Mouse (Mus musculus): ENCODE results near the gene Cmss1. TPM values are rescaled to one million over a fixed set of nuclear protein-coding genes. Genes with fewer than 3 reads are reported as not detected.

Cmss1 gene
- polyA plus RNA-seq, 1 experiment from 2014 or later, result 38.3 TPM

DNA sequence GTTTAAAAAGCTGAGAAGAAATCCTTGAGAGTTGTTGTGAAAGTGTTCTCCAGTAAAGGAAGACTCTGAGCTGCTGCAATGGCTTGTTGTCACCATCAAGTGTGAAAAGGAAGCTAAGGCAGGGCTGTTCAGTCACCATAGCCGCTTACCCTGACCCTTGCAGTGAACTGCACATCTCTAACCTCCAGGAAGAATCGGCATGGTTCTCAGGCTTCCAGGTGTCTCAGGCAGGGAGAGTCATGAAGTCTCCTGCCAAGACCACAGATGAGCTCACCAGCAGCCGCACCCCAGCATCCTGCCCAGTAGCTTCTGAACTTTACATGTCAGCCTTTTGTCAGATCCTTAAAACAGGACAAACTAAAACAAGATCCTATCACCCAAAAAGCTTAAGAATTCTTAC lies 40.4 kb downstream of the Cmss1 start:
- ATAC-seq (ENCODE audit: low read depth), result no peak
- H3K4me3 ChIP-seq (ENCODE audit: low read depth, low read length), result no peak overlapping the region
- no peaks in the 10 kb centered on the region for H3K4me1 ChIP-seq (ENCODE audit: control insufficient read depth, insufficient read depth, low read length)
- H3K27ac ChIP-seq (ENCODE audit: low read depth, low read length), result no peak overlapping the region
- H3K9ac ChIP-seq (replicated peaks; ENCODE audit: low read depth, low read length), result no peak overlapping the region
- no peaks in the 10 kb centered on the region for H3K36me3 ChIP-seq (ENCODE audit: control insufficient read depth, insufficient read depth, low read length)
- no peaks in the 10 kb centered on the region for H3K9me3 ChIP-seq (ENCODE audit: control insufficient read depth, low read length)
- WGBS, result 84% methylated on average over 3 of the region's 3 CpGs
- no peak overlapping the region for H3K4me2 ChIP-seq (ENCODE audit: low read depth, low read length)
- no peaks in the 10 kb centered on the region for H3K27me3 ChIP-seq (ENCODE audit: control insufficient read depth, insufficient read depth, low read length)

DNA sequence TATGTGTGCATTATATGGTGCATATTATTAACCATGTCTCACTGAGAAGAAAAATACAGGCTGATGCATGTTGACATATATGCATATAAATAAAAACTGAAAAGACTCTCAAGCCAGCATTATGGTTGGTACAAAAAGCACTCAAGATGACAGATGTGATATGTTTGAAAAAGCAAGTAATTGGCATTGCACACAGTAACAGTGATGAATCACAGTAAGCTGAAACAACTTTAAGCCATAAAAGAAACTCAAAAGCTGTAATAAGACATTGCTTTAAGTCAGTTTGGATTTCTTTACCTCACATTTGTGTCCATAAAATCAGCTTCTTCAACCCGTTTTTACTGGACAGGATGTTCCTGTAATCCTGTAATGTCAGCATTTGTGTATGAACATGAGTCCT lies 41.9 kb downstream of the Cmss1 start:
- ATAC-seq (ENCODE audit: low read depth), result no peak
- Histone ChIP-seq H3K4me1 (ENCODE audit: control insufficient read depth, insufficient read depth, low read length) (no peaks in the 10 kb centered on the region), H3K36me3 (ENCODE audit: control insufficient read depth, insufficient read depth, low read length) (no peaks in the 10 kb centered on the region), H3K27me3 (ENCODE audit: control insufficient read depth, insufficient read depth, low read length) (no peaks in the 10 kb centered on the region), H3K4me3 (ENCODE audit: low read depth, low read length) (no peak overlapping the region), H3K9ac (replicated peaks; ENCODE audit: low read depth, low read length) (no peak overlapping the region), H3K9me3 (ENCODE audit: control insufficient read depth, low read length) (no peaks in the 10 kb centered on the region), H3K4me2 (ENCODE audit: low read depth, low read length) (no peak overlapping the region), H3K27ac (ENCODE audit: low read depth, low read length) (no peak overlapping the region)
- WGBS, result 73% methylated on average over 1 of the region's 1 CpGs

DNA sequence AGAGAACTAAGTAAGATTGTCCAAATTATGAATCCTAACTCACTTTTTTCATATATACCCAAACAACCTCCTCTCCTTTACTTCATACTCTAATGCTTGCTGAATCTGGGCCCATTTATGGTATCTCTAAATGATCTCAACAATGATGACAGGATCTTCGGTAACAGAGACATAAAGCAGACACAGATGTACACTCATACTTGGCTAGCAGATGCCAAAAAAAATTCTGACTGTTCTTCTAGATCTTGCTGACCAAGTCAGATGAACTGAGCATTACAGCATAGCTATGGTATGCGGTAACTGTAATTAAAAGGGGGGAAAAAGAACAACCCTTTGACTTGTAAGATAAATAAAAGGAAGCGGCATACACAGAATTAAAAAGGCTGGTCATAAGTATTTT lies 43.2 kb downstream of the Cmss1 start:
- Histone ChIP-seq H3K4me3 (ENCODE audit: low read depth, low read length) (no peak overlapping the region), H3K4me2 (ENCODE audit: low read depth, low read length) (no peak overlapping the region), H3K27ac (ENCODE audit: low read depth, low read length) (no peak overlapping the region), H3K4me1 (ENCODE audit: control insufficient read depth, insufficient read depth, low read length) (no peaks in the 10 kb centered on the region), H3K36me3 (ENCODE audit: control insufficient read depth, insufficient read depth, low read length) (no peaks in the 10 kb centered on the region), H3K9me3 (ENCODE audit: control insufficient read depth, low read length) (no peaks in the 10 kb centered on the region), H3K9ac (replicated peaks; ENCODE audit: low read depth, low read length) (no peak overlapping the region), H3K27me3 (ENCODE audit: control insufficient read depth, insufficient read depth, low read length) (no peaks in the 10 kb centered on the region)
- 86% methylated on average over 3 of the region's 3 CpGs for WGBS
- no peak for ATAC-seq (ENCODE audit: low read depth)

DNA sequence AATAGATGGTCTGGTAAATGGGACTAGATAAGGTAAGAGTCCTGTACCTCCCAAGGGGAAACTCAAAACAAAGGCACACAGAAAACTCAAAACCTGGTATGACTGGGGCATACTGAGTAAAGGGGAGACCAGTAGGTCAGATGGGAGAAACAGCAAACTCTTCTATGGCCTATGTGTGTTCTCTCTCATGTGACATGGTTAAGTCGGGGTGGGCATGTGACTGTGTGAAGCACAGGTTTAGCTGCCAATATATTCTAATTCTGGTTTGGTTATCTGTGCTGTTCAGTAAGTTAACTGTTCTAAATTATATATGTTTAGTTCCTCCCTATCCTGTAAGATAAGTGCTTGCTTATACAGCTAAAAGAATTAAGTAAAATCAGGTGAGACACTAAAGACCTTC lies 46.5 kb downstream of the Cmss1 start:
- Histone ChIP-seq H3K4me2 (ENCODE audit: low read depth, low read length) (no peak overlapping the region), H3K27me3 (ENCODE audit: control insufficient read depth, insufficient read depth, low read length) (no peaks in the 10 kb centered on the region), H3K4me1 (ENCODE audit: control insufficient read depth, insufficient read depth, low read length) (no peaks in the 10 kb centered on the region), H3K27ac (ENCODE audit: low read depth, low read length) (no peak overlapping the region), H3K9me3 (ENCODE audit: control insufficient read depth, low read length) (no peaks in the 10 kb centered on the region), H3K9ac (replicated peaks; ENCODE audit: low read depth, low read length) (no peak overlapping the region), H3K4me3 (ENCODE audit: low read depth, low read length) (no peak overlapping the region), H3K36me3 (ENCODE audit: control insufficient read depth, insufficient read depth, low read length) (no peaks in the 10 kb centered on the region)
- WGBS, result 88% methylated on average over 1 of the region's 1 CpGs
- ATAC-seq (ENCODE audit: low read depth), result no peak

DNA sequence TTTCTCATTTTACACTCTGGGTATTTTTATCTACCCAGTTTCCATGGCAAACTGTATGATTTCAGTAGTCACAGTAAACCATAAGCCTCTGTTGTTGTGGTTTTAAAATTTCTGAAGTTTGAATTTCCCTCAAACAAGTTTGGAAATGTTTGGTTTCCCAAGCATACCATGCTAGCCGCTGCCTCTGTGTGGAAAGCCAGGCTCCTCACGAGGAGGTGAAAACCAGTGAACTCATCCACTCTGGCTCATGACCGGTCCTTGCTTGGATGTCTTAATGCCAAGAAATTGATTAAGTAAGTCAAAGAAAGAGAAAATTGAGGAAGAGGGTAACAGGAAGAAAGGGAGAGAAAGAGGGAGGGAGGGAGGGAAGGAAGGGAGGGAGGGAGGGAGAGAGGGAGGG lies 48.4 kb downstream of the Cmss1 start:
- Histone ChIP-seq H3K27me3 (ENCODE audit: control insufficient read depth, insufficient read depth, low read length) (no peaks in the 10 kb centered on the region), H3K9ac (replicated peaks; ENCODE audit: low read depth, low read length) (no peak overlapping the region), H3K4me2 (ENCODE audit: low read depth, low read length) (no peak overlapping the region), H3K9me3 (ENCODE audit: control insufficient read depth, low read length) (no peaks in the 10 kb centered on the region), H3K4me3 (ENCODE audit: low read depth, low read length) (no peak overlapping the region), H3K36me3 (ENCODE audit: control insufficient read depth, insufficient read depth, low read length) (no peaks in the 10 kb centered on the region), H3K4me1 (ENCODE audit: control insufficient read depth, insufficient read depth, low read length) (no peaks in the 10 kb centered on the region), H3K27ac (ENCODE audit: low read depth, low read length) (no peak overlapping the region)
- WGBS, result 95% methylated on average over 3 of the region's 3 CpGs
- ATAC-seq (ENCODE audit: low read depth), result no peak

DNA sequence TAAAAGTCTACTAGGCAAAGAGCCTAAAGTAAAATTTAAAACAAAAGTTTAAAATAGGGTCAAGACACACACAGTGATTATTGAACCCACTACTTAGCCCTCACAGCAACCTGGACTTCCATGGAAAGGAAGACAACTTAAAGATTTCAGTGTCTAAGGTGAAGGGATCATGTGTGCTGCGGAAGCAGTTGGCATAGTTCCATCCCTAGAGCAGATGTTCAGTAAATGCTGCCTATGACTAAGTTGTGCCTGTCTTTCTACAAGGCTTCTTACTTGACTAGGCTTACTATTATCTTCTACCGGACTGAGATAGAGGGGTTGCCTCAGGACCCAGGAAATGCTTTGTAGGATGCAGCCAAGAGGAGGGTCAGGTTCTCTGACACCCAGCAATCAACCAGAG lies 50.4 kb downstream of the Cmss1 start:
- H3K4me1 ChIP-seq (ENCODE audit: control insufficient read depth, insufficient read depth, low read length), result no peaks in the 10 kb centered on the region
- H3K9me3 ChIP-seq (ENCODE audit: control insufficient read depth, low read length), result no peaks in the 10 kb centered on the region
- no peaks in the 10 kb centered on the region for H3K27me3 ChIP-seq (ENCODE audit: control insufficient read depth, insufficient read depth, low read length)
- no peak overlapping the region for H3K27ac ChIP-seq (ENCODE audit: low read depth, low read length)
- no peak for ATAC-seq (ENCODE audit: low read depth)
- 87% methylated on average over 2 of the region's 2 CpGs for WGBS
- H3K4me2 ChIP-seq (ENCODE audit: low read depth, low read length), result no peak overlapping the region
- no peak overlapping the region for H3K9ac ChIP-seq (replicated peaks; ENCODE audit: low read depth, low read length)
- no peaks in the 10 kb centered on the region for H3K36me3 ChIP-seq (ENCODE audit: control insufficient read depth, insufficient read depth, low read length)
- no peak overlapping the region for H3K4me3 ChIP-seq (ENCODE audit: low read depth, low read length)

DNA sequence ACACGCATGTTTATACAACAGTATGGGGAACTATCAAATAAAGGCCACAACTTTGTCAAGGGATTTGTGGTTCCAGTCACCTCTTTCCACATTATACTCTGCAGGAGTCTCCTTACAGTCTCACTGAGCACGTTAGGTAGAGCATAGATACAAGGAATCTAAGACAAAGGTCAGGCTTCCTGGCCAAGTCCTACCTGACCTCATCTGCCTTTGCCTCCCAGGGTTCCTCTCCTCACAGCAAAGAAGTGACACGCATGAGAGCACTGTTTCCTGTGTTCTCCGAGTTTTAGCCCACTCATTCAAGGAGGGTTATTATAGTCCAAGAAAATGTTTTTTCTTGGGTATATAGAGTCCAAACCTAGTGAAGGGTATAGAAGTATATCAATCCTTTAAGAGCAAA lies 51.0 kb downstream of the Cmss1 start:
- no peaks in the 10 kb centered on the region for H3K27me3 ChIP-seq (ENCODE audit: control insufficient read depth, insufficient read depth, low read length)
- no peak overlapping the region for H3K4me3 ChIP-seq (ENCODE audit: low read depth, low read length)
- 78% methylated on average over 4 of the region's 4 CpGs for WGBS
- H3K4me1 ChIP-seq (ENCODE audit: control insufficient read depth, insufficient read depth, low read length), result no peaks in the 10 kb centered on the region
- ATAC-seq (ENCODE audit: low read depth), result no peak
- H3K36me3 ChIP-seq (ENCODE audit: control insufficient read depth, insufficient read depth, low read length), result no peaks in the 10 kb centered on the region
- H3K9ac ChIP-seq (replicated peaks; ENCODE audit: low read depth, low read length), result no peak overlapping the region
- H3K27ac ChIP-seq (ENCODE audit: low read depth, low read length), result no peak overlapping the region
- H3K9me3 ChIP-seq (ENCODE audit: control insufficient read depth, low read length), result no peaks in the 10 kb centered on the region
- no peak overlapping the region for H3K4me2 ChIP-seq (ENCODE audit: low read depth, low read length)

DNA sequence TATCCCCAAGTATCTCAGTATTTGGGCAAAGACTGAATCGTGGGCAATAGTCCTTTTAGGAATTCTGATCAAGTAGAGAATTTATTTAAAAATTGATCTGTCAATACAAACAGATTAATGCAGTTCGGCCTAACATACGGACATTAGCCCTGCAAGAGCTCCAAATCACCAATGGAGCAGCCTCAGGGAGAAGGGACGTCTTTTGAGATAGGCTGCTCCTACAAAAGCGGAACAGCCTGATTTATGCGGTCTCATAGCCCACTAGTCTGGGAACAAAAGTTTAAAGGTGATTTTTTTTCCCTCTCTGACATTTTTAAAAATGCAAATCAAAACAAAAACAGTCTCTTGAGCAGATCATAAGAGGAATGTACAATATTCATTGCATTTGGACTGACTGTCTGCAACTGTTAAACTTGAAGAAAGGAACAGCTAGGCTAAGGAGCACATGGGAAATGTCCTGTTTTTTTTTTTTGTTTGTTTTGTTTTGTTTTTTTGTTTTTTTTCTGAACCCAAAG lies 51.7 kb downstream of the Cmss1 start:
- Histone ChIP-seq H3K9me3 (ENCODE audit: control insufficient read depth, low read length) (no peaks in the 10 kb centered on the region), H3K27ac (ENCODE audit: low read depth, low read length) (no peak overlapping the region), H3K4me1 (ENCODE audit: control insufficient read depth, insufficient read depth, low read length) (no peaks in the 10 kb centered on the region), H3K27me3 (ENCODE audit: control insufficient read depth, insufficient read depth, low read length) (no peaks in the 10 kb centered on the region), H3K4me3 (ENCODE audit: low read depth, low read length) (no peak overlapping the region), H3K4me2 (ENCODE audit: low read depth, low read length) (no peak overlapping the region), H3K36me3 (ENCODE audit: control insufficient read depth, insufficient read depth, low read length) (no peaks in the 10 kb centered on the region), H3K9ac (replicated peaks; ENCODE audit: low read depth, low read length) (no peak overlapping the region)
- WGBS, result 67% methylated on average over 6 of the region's 6 CpGs
- ATAC-seq (ENCODE audit: low read depth), result no peak

DNA sequence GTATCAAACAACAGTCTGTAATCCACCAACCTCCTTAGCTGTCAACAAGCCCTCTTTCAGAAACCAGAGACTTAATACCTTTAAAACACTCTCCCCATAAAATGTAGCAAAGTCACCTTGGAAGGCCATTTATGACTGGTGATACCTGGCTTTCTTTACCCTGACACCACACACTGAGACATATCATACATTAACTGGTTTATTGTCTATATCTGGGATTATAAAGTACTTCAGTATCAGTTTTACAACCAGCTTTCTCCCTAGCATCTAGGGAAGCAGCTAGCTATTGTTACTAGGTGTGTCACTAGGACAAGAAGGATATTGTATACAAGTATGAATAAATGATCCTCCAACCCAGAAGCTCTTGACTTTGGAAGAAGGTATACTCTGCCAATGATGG lies 53.4 kb downstream of the Cmss1 start:
- Histone ChIP-seq H3K9ac (replicated peaks; ENCODE audit: low read depth, low read length) (no peak overlapping the region), H3K4me2 (ENCODE audit: low read depth, low read length) (no peak overlapping the region), H3K4me3 (ENCODE audit: low read depth, low read length) (no peak overlapping the region), H3K36me3 (ENCODE audit: control insufficient read depth, insufficient read depth, low read length) (no peaks in the 10 kb centered on the region), H3K27ac (ENCODE audit: low read depth, low read length) (no peak overlapping the region), H3K4me1 (ENCODE audit: control insufficient read depth, insufficient read depth, low read length) (no peaks in the 10 kb centered on the region), H3K27me3 (ENCODE audit: control insufficient read depth, insufficient read depth, low read length) (no peaks in the 10 kb centered on the region), H3K9me3 (ENCODE audit: control insufficient read depth, low read length) (no peaks in the 10 kb centered on the region)
- no peak for ATAC-seq (ENCODE audit: low read depth)

DNA sequence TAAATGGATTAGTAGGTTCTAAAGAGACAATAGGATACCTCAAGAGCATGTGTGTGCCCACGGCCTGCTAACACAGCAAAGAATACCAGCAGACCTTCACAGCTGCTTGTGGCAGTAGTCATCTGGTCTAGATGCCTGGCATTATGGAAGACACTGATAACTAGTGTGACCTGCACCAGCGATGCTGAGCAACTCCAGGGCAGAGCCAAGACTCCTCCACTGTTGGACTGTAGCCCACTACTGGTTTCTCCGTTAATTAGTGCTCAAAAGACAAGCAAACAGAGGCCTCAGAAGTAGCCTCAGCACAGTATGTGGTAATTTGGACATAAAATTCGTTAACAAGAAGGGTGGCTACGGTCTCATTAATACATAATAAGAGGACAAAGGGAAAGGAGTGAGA lies 54.0 kb downstream of the Cmss1 start:
- Histone ChIP-seq H3K36me3 (ENCODE audit: control insufficient read depth, insufficient read depth, low read length) (no peaks in the 10 kb centered on the region), H3K4me3 (ENCODE audit: low read depth, low read length) (no peak overlapping the region), H3K27ac (ENCODE audit: low read depth, low read length) (no peak overlapping the region), H3K9me3 (ENCODE audit: control insufficient read depth, low read length) (no peaks in the 10 kb centered on the region), H3K4me1 (ENCODE audit: control insufficient read depth, insufficient read depth, low read length) (no peaks in the 10 kb centered on the region), H3K9ac (replicated peaks; ENCODE audit: low read depth, low read length) (no peak overlapping the region), H3K27me3 (ENCODE audit: control insufficient read depth, insufficient read depth, low read length) (no peaks in the 10 kb centered on the region), H3K4me2 (ENCODE audit: low read depth, low read length) (no peak overlapping the region)
- ATAC-seq (ENCODE audit: low read depth), result no peak
- WGBS, result 79% methylated on average over 5 of the region's 5 CpGs
